Mouse (Mus musculus) bone marrow macrophage, adult 2 months (primary cell): ENCODE measurements around the gene March10. TPM values are rescaled to one million over a fixed set of nuclear protein-coding genes. Genes with fewer than 3 reads are reported as not detected.

ENCODE experiments used
- H3K27ac ChIP-seq: 2 replicates; pipeline ENCODE4 v1.5.1; 2012; ENCODE audit warnings: low read depth, low read length; ENCODE audit not compliant: insufficient read depth
- H3K4me1 ChIP-seq: 2 replicates; pipeline ENCODE4 v1.6.1; 2012; ENCODE audit warnings: low read length; ENCODE audit not compliant: control insufficient read depth, insufficient read depth
- H3K4me3 ChIP-seq: 2 replicates; pipeline ENCODE4 v1.5.1; 2012; ENCODE audit warnings: mild to moderate bottlenecking, low read length, moderate library complexity; ENCODE audit not compliant: insufficient read depth
- CTCF ChIP-seq: IDR thresholded peaks from 2 replicates; pipeline ENCODE4 v1.5.1; 2012; ENCODE audit warnings: low read depth, mild to moderate bottlenecking, low read length, moderate library complexity
- POLR2A ChIP-seq: IDR thresholded peaks from 2 replicates; pipeline ENCODE4 v1.6.1; 2012; ENCODE audit warnings: mild to moderate bottlenecking, low read depth, low read length, borderline replicate concordance
- polyA plus RNA-seq: library from polyadenylated mRNA; stranded (reverse); fragments of >200 nt; gene quantifications from 2 replicates; pipeline ENCODE4 v1.2.4, GENCODE M21; 2012; ENCODE audit not compliant: missing spikeins, insufficient read depth, insufficient read length

March10 gene
- polyA plus RNA-seq, 1 experiment, result not detected

- Histone ChIP-seq H3K27ac (no peak overlapping the region), H3K4me1 (peaks cover 23% of the 10 kb centered on the region), H3K4me3 (no peak overlapping the region)
- TF ChIP-seq POLR2A (no peak), CTCF (no peak)
Observed at GRCm38 (mm10) chr11:105449581-105450315, 6.8 kb downstream of the March10 start.

DNA sequence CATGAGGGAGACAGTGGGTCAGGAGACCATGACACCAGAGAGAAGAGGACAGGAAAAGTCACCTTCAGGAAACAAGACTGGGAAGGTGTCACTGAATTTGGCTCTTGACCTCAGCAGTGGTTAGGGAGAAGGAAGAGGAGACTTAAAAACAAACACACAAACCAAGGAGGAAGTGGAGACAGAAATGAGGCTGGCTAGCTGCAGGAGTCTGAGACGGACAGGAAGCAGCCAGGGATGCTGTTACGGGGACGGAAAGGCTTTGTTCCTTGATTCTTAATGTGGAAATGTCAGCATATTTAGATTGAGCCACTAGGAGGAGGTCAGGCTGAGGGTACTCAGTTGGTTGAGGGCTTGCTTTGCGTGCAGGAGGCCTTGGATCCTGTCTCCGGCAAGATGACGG, 8.9 kb downstream of the March10 start:
- no peak for TF ChIP-seq POLR2A
- TF ChIP-seq CTCF, result no peak
- Histone ChIP-seq H3K4me1 (peaks cover 31% of the 10 kb centered on the region), H3K4me3 (no peak overlapping the region), H3K27ac (peak overlapping the region; percentile 20)

GRCm38 (mm10) chr11:105446221-105446620, 10.3 kb downstream of the March10 start:
- TF ChIP-seq CTCF (no peak), POLR2A (no peak)

GRCm38 (mm10) chr11:105445741-105446140, 10.8 kb downstream of the March10 start:
- TF ChIP-seq POLR2A (no peak), CTCF (no peak)
- Histone ChIP-seq H3K4me3 (no peak overlapping the region), H3K27ac (no peak overlapping the region), H3K4me1 (peaks cover 31% of the 10 kb centered on the region)

More at GRCm38 (mm10) chr11:105446221-105446620, 10.3 kb downstream of the March10 start:
- Histone ChIP-seq H3K27ac (no peak overlapping the region), H3K4me1 (peaks cover 31% of the 10 kb centered on the region), H3K4me3 (no peak overlapping the region)

GRCm38 (mm10) chr11:105444929-105445328, 11.6 kb downstream of the March10 start:
- H3K4me1 ChIP-seq, result peaks cover 31% of the 10 kb centered on the region
- no peak overlapping the region for H3K27ac ChIP-seq
- TF ChIP-seq CTCF (no peak), POLR2A (no peak)
- no peak overlapping the region for H3K4me3 ChIP-seq

DNA sequence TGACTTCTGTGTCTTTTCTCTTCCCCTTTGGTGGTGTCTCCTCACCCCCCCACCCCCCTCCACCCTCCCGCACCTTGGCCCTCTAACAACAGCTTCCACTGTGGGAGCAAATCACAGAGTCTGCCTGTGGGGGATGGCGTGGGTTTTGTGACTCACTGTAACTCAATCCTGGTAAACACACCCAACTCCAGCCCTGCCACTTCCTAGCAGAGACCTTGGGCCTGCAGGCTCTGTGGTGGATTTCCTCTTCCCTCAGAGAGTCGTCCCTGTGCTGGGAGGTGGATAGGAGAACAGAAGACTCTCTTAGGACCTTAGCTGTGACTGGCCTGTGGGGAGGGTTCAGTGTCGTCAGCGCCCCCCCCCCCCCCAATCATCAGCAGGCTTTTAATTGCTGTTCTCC, 13.0 kb downstream of the March10 start:
- H3K4me1 ChIP-seq, result peaks cover 32% of the 10 kb centered on the region
- TF ChIP-seq CTCF, result no peak
- TF ChIP-seq POLR2A, result no peak
- no peak overlapping the region for H3K4me3 ChIP-seq
- H3K27ac ChIP-seq, result no peak overlapping the region

- Histone ChIP-seq H3K4me1 (peaks cover 16% of the 10 kb centered on the region), H3K4me3 (no peak overlapping the region), H3K27ac (no peak overlapping the region)
- TF ChIP-seq CTCF (no peak), POLR2A (no peak)
Observed at GRCm38 (mm10) chr11:105439796-105440195, 16.7 kb downstream of the March10 start.

DNA sequence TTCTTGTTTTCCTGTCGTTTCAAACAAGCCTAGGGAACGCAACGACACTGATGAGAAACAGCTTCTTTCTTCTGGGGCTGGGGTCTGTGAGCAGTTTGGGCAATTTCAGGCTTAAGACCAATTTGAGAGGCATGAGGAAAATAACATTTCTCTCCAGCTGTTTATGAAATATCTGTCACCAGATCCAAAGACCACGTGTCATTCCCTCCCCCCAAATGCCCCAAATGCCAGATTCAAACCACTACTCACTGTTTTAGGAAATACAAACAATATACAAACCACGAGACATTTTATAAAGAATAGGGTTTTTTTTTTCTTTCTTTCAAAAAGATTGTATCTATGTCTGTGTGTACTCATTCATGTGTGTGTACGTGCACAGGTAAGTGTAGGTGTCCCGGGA, 17.6 kb downstream of the March10 start:
- TF ChIP-seq CTCF (no peak), POLR2A (no peak)
- Histone ChIP-seq H3K4me1 (peaks cover 16% of the 10 kb centered on the region), H3K27ac (no peak overlapping the region), H3K4me3 (no peak overlapping the region)

GRCm38 (mm10) chr11:105426441-105426840, 30.1 kb downstream of the March10 start:
- H3K4me1 ChIP-seq, result peaks cover 13% of the 10 kb centered on the region
- no peak overlapping the region for H3K4me3 ChIP-seq
- no peak for TF ChIP-seq CTCF
- TF ChIP-seq POLR2A, result no peak
- H3K27ac ChIP-seq, result no peak overlapping the region

DNA sequence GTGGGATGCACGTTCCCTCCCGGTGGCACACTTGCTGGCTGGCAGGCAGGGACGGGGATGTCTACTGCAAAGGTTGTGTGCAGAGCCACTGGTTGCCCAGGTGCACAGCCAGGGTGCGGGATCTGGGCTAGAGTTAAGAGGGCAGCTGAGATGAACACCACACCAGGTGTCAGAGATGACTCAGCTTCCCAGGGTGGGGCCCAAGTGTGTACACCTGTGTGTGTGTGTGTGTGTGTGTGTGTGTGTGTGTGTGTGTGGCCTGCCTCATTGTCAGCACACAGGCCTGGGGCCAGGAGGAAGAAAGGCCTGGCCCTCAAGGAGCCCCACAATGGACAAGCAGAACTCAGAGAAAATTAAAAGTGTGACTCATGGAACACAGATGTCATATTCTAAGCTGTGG, 31.9 kb downstream of the March10 start:
- TF ChIP-seq CTCF (no peak), POLR2A (no peak)
- no peak overlapping the region for H3K4me3 ChIP-seq
- no peak overlapping the region for H3K27ac ChIP-seq
- H3K4me1 ChIP-seq, result peaks cover 26% of the 10 kb centered on the region
